ENCODE assay signal across 9 mouse cellular contexts in genomic region chr4:129263225-129264021, GRCm38 (mm10). TPM values are rescaled to one million over a fixed set of nuclear protein-coding genes. Genes with fewer than 3 reads are reported as not detected.
DNase-seq lines count a peak whose midpoint lies in the region; ATAC-seq lines count a peak whose summit lies in the region.
"Had no signal": no experiment of that assay in that cellular context is flagged by ENCODE, and none has a peak within 500 bp of the region (broad histone marks: within the 10 kb centered on the region; RNA-seq: fewer than 3 reads in every experiment).

No protein-coding gene starts in this region.

- H3K9me3 ChIP-seq in neural tube, embryonic 13.5 days, result no peaks in the 10 kb centered on the region
- no peaks in the 10 kb centered on the region for H3K9me3 ChIP-seq in forebrain, embryonic 13.5 days (replicated peaks)
- H3K9me3 ChIP-seq: midbrain, embryonic 12.5 days had no signal

- no peaks in the 10 kb centered on the region for H3K36me3 ChIP-seq in neural tube, embryonic 13.5 days
- H3K36me3 ChIP-seq in forebrain, embryonic 13.5 days (ENCODE audit: poor library complexity, severe bottlenecking), result no peaks in the 10 kb centered on the region
- H3K36me3 ChIP-seq: midbrain, embryonic 12.5 days had no signal

- no peak overlapping the region for H3K9ac ChIP-seq in neural tube, embryonic 13.5 days
- H3K9ac ChIP-seq in forebrain, embryonic 13.5 days, result no peak overlapping the region
- H3K9ac ChIP-seq: midbrain, embryonic 12.5 days had no signal

- peak; percentile 21 for ATAC-seq in inflammation-experienced regulatory T-cells, adult 6 months
- 0 out of 2 replicates have a peak, but pooled peaks have one; percentile 21 for ATAC-seq in neural tube, embryonic 13.5 days (ENCODE audit: low read depth)
- no peak for ATAC-seq in forebrain, embryonic 13.5 days

- no peak overlapping the region for H3K4me2 ChIP-seq in neural tube, embryonic 13.5 days
- no peak overlapping the region for H3K4me2 ChIP-seq in forebrain, embryonic 13.5 days
- H3K4me2 ChIP-seq: midbrain, embryonic 12.5 days had no signal

- DNase-seq in spleen, adult 12 weeks (ENCODE audit: low spot score), result peak; percentile 37
- DNase-seq in spleen, postnatal 14 days (ENCODE audit: low spot score in 2 of 2), result no peak
- DNase-seq in c-Kit-positive CD71-positive TER-119-negative erythroid progenitor cells, embryonic 14.5 days (ENCODE audit: low read depth), result peak; percentile 65
- peak; percentile 67 for DNase-seq in forelimb bud, embryonic 11.5 days (ENCODE audit: low read depth, low spot score)
- peak; percentile 82 for DNase-seq in liver

- no peak overlapping the region for H3K4me3 ChIP-seq in neural tube, embryonic 13.5 days
- no peak overlapping the region for H3K4me3 ChIP-seq in forebrain, embryonic 13.5 days
- H3K4me3 ChIP-seq: midbrain, embryonic 12.5 days had no signal

- H3K27ac ChIP-seq in neural tube, embryonic 13.5 days (replicated peaks), result peak overlapping the region; percentile 46; the same call in 1 of the 2 replicates
- no peak overlapping the region for H3K27ac ChIP-seq in forebrain, embryonic 13.5 days
- H3K27ac ChIP-seq: midbrain, embryonic 12.5 days had no signal

- H3K4me1 ChIP-seq in neural tube, embryonic 13.5 days (replicated peaks), result peaks cover 16% of the 10 kb centered on the region
- peaks cover 7% of the 10 kb centered on the region for H3K4me1 ChIP-seq in forebrain, embryonic 13.5 days

- no peaks in the 10 kb centered on the region for H3K27me3 ChIP-seq in neural tube, embryonic 13.5 days
- H3K27me3 ChIP-seq in forebrain, embryonic 13.5 days, result no peaks in the 10 kb centered on the region
- H3K27me3 ChIP-seq: midbrain, embryonic 12.5 days had no signal

- WGBS in neural tube, embryonic 13.5 days, result 41% methylated on average over 19 of the region's 19 CpGs
- WGBS in forebrain, embryonic 13.5 days, result 45% methylated on average over 19 of the region's 19 CpGs

RNA-seq across cellular contexts. Expression of gene C77080, which starts 2.2 kb away (rescaled TPM):
- polyA plus RNA-seq in inflammation-experienced regulatory T-cells, adult 6 months (2017; shearing (Covaris generic)), result under 1 TPM; 0.21 to 0.25 (median 0.24) TPM
- polyA plus RNA-seq in neural tube, embryonic 13.5 days (2015; fragmentation: Nextera tagmentation; extraction: Ambion mirVana), result 7.5 and 10.3 TPM in 2 replicates
- 3.7 and 3.8 TPM in 2 replicates for polyA plus RNA-seq in forebrain, embryonic 13.5 days (2015; fragmentation: Nextera tagmentation; extraction: Ambion mirVana)

RNA-seq across cellular contexts. Expression of gene Sync, which starts 24.0 kb away (rescaled TPM):
- polyA plus RNA-seq in inflammation-experienced regulatory T-cells, adult 6 months (2017; shearing (Covaris generic)), result under 1 TPM; 0.45 to 0.49 (median 0.47) TPM
- polyA plus RNA-seq in neural tube, embryonic 13.5 days (2015; fragmentation: Nextera tagmentation; extraction: Ambion mirVana), result 3.2 and 3.4 TPM in 2 replicates
- 0.18 and 0.19 TPM in 2 replicates for polyA plus RNA-seq in forebrain, embryonic 13.5 days (2015; fragmentation: Nextera tagmentation; extraction: Ambion mirVana)

Comparison
In these comparisons a context has a peak if more than half of its experiments do, and no peak if none do; other contexts are left out.
1. DNase-seq: peak in spleen, adult 12 weeks (single experiment), c-Kit-positive CD71-positive TER-119-negative erythroid progenitor cells, embryonic 14.5 days (single experiment), forelimb bud, embryonic 11.5 days (single experiment) and liver (single experiment); none in spleen, postnatal 14 days (0 of 2).